Mouse (Mus musculus) heart, embryonic 12.5 days (tissue): ENCODE measurements at regions not wholly inside any gene's neighbourhood (a gene's known extent, or its start where the extent isn't known, plus 50 kb on each side); places are given as distances from the start of the nearest gene placed in this dataset.
A peak's percentile ranks its signal among the peaks of the same experiment; 100 is the strongest.

Source experiments
- ATAC-seq: fragments of 200-750 bp; cut with Nextera tagmentation; 2 replicates; pipeline ENCODE4 v1.8.0; 2017; ENCODE audit warnings: moderate TSS enrichment, moderate library complexity; ENCODE audit not compliant: insufficient number of reproducible peaks, low FRiP score
- H3K27ac ChIP-seq: fragments of 300-500 bp; sonication (generic); 2 replicates; pipeline ENCODE4 v1.5.1; 2016; ENCODE audit warnings: mild to moderate bottlenecking, moderate library complexity; ENCODE audit not compliant: poor library complexity, severe bottlenecking
- H3K27me3 ChIP-seq: fragments of 300-500 bp; sonication (generic); replicated peaks from 2 replicates; pipeline ENCODE4 v1.6.1; 2016; ENCODE audit warnings: mild to moderate bottlenecking, moderate library complexity
- H3K36me3 ChIP-seq: fragments of 300-500 bp; sonication (generic); 2 replicates; pipeline ENCODE4 v1.6.1; 2016; ENCODE audit warnings: mild to moderate bottlenecking, moderate library complexity
- H3K4me1 ChIP-seq: fragments of 300-500 bp; sonication (generic); replicated peaks from 2 replicates; pipeline ENCODE4 v1.6.1; 2016; ENCODE audit warnings: mild to moderate bottlenecking
- H3K4me2 ChIP-seq: fragments of 300-500 bp; sonication (generic); 2 replicates; pipeline ENCODE4 v1.6.1; 2016; ENCODE audit warnings: mild to moderate bottlenecking, moderate library complexity
- H3K4me3 ChIP-seq: fragments of 300-500 bp; sonication (generic); 2 replicates; pipeline ENCODE4 v1.5.1; 2016; ENCODE audit warnings: mild to moderate bottlenecking
- H3K9ac ChIP-seq: fragments of 300-500 bp; sonication (generic); 2 replicates; pipeline ENCODE4 v1.6.1; 2016; ENCODE audit warnings: mild to moderate bottlenecking, moderate library complexity
- H3K9me3 ChIP-seq: fragments of 300-500 bp; sonication (generic); replicated peaks from 2 replicates; pipeline ENCODE4 v1.6.1; 2016; ENCODE audit warnings: mild to moderate bottlenecking, moderate library complexity
- WGBS: fragments of 180-500 bp; shearing (Covaris S2); methylation state at CpG from one replicate; pipeline ENCODE4 v1.1.7; 2016; 5-methylcytosine and 5-hydroxymethylcytosine counted together

GRCm38 (mm10) chr7:136196424-136197160 is 480.4 kb upstream of the Mki67 start:
- Histone ChIP-seq H3K27me3 (no peaks in the 10 kb centered on the region), H3K4me2 (no peak overlapping the region), H3K9me3 (no peaks in the 10 kb centered on the region), H3K9ac (no peak overlapping the region), H3K4me3 (no peak overlapping the region), H3K27ac (no peak overlapping the region), H3K4me1 (no peaks in the 10 kb centered on the region), H3K36me3 (no peaks in the 10 kb centered on the region)
- no peak for ATAC-seq
- 88% methylated on average over 17 of the region's 17 CpGs for WGBS

- H3K36me3 ChIP-seq = no peaks in the 10 kb centered on the region
- H3K4me2 ChIP-seq = no peak overlapping the region
- ATAC-seq = no peak
- WGBS = 89% methylated on average over 12 of the region's 12 CpGs
- no peak overlapping the region for H3K9ac ChIP-seq
- H3K9me3 ChIP-seq = no peaks in the 10 kb centered on the region
- peaks cover 13% of the 10 kb centered on the region; the same call in 1 of the 2 replicates for H3K27me3 ChIP-seq
- H3K4me3 ChIP-seq = no peak overlapping the region
- H3K27ac ChIP-seq = no peak overlapping the region
- H3K4me1 ChIP-seq = peaks cover 21% of the 10 kb centered on the region; the same call in 1 of the 2 replicates
Measured at GRCm38 (mm10) chr7:136208879-136209278, 492.7 kb upstream of the Mki67 start.

GRCm38 (mm10) chr7:136209299-136210171 is 493.4 kb upstream of the Mki67 start:
- no peaks in the 10 kb centered on the region for H3K36me3 ChIP-seq
- no peak for ATAC-seq
- H3K27ac ChIP-seq = no peak overlapping the region
- H3K4me3 ChIP-seq = no peak overlapping the region
- no peaks in the 10 kb centered on the region for H3K9me3 ChIP-seq
- peak overlapping the region; percentile 47 for H3K4me2 ChIP-seq
- peaks cover 21% of the 10 kb centered on the region; the same call in 1 of the 2 replicates for H3K4me1 ChIP-seq
- no peak overlapping the region for H3K9ac ChIP-seq
- WGBS = 31% methylated on average over 31 of the region's 31 CpGs
- H3K27me3 ChIP-seq = peaks cover 13% of the 10 kb centered on the region; the same call in 1 of the 2 replicates

GRCm38 (mm10) chr7:136212492-136212891 is 496.3 kb upstream of the Mki67 start:
- no peaks in the 10 kb centered on the region for H3K36me3 ChIP-seq
- H3K4me3 ChIP-seq = no peak overlapping the region
- no peak overlapping the region for H3K4me2 ChIP-seq
- H3K27me3 ChIP-seq = peaks cover 21% of the 10 kb centered on the region; the same call in 1 of the 2 replicates
- H3K4me1 ChIP-seq = peaks cover 21% of the 10 kb centered on the region; the same call in 1 of the 2 replicates
- no peak overlapping the region for H3K27ac ChIP-seq
- H3K9me3 ChIP-seq = no peaks in the 10 kb centered on the region
- ATAC-seq = no peak
- H3K9ac ChIP-seq = no peak overlapping the region
- 25% methylated on average over 8 of the region's 8 CpGs for WGBS

GRCm38 (mm10) chr7:136213057-136213961 is 497.1 kb upstream of the Mki67 start:
- Histone ChIP-seq H3K9ac (no peak overlapping the region), H3K27ac (no peak overlapping the region), H3K4me2 (no peak overlapping the region), H3K9me3 (no peaks in the 10 kb centered on the region), H3K4me1 (peaks cover 21% of the 10 kb centered on the region; the same call in 1 of the 2 replicates), H3K36me3 (no peaks in the 10 kb centered on the region), H3K27me3 (peaks cover 21% of the 10 kb centered on the region; the same call in 1 of the 2 replicates), H3K4me3 (no peak overlapping the region)
- ATAC-seq = no peak
- WGBS = 54% methylated on average over 11 of the region's 11 CpGs

GRCm38 (mm10) chr7:136213962-136214308 is 497.8 kb upstream of the Mki67 start:
- H3K27me3 ChIP-seq = peaks cover 25% of the 10 kb centered on the region; the same call in 1 of the 2 replicates
- H3K4me3 ChIP-seq = no peak overlapping the region
- no peak overlapping the region for H3K4me2 ChIP-seq
- 84% methylated on average over 3 of the region's 3 CpGs for whole genome bisulfite sequencing
- ATAC-seq = no peak
- peaks cover 21% of the 10 kb centered on the region; the same call in 1 of the 2 replicates for H3K4me1 ChIP-seq
- no peak overlapping the region for H3K9ac ChIP-seq
- no peaks in the 10 kb centered on the region for H3K9me3 ChIP-seq
- H3K36me3 ChIP-seq = no peaks in the 10 kb centered on the region
- H3K27ac ChIP-seq = no peak overlapping the region

- WGBS = 82% methylated on average over 4 of the region's 4 CpGs
- ATAC-seq = no peak
- Histone ChIP-seq H3K27me3 (peaks cover 25% of the 10 kb centered on the region), H3K4me3 (no peak overlapping the region), H3K27ac (no peak overlapping the region), H3K9ac (no peak overlapping the region), H3K4me1 (peaks cover 19% of the 10 kb centered on the region; the same call in 1 of the 2 replicates), H3K4me2 (no peak overlapping the region), H3K36me3 (no peaks in the 10 kb centered on the region), H3K9me3 (no peaks in the 10 kb centered on the region)
Measured at GRCm38 (mm10) chr7:136214415-136214814, 498.3 kb upstream of the Mki67 start.

GRCm38 (mm10) chr7:136216734-136217133 is 500.6 kb upstream of the Mki67 start:
- Histone ChIP-seq H3K4me3 (no peak overlapping the region), H3K4me1 (peaks cover 13% of the 10 kb centered on the region; the same call in 1 of the 2 replicates), H3K27ac (no peak overlapping the region), H3K27me3 (peaks cover 13% of the 10 kb centered on the region), H3K9ac (no peak overlapping the region), H3K9me3 (no peaks in the 10 kb centered on the region), H3K36me3 (no peaks in the 10 kb centered on the region), H3K4me2 (no peak overlapping the region)
- no peak for ATAC-seq

GRCm38 (mm10) chr7:136219564-136220244 is 503.5 kb upstream of the Mki67 start:
- Histone ChIP-seq H3K27ac (no peak overlapping the region), H3K4me3 (no peak overlapping the region), H3K9ac (no peak overlapping the region), H3K9me3 (no peaks in the 10 kb centered on the region), H3K36me3 (no peaks in the 10 kb centered on the region), H3K4me2 (no peak overlapping the region), H3K4me1 (no peaks in the 10 kb centered on the region), H3K27me3 (peaks cover 12% of the 10 kb centered on the region)
- no peak for ATAC-seq
- 59% methylated on average over 14 of the region's 14 CpGs for WGBS
